Mouse (Mus musculus) forebrain, postnatal 0 days (tissue): ENCODE data around the gene Rps27l. TPM values are rescaled to one million over a fixed set of nuclear protein-coding genes. Genes with fewer than 3 reads are reported as not detected.

ENCODE experiments used
- ATAC-seq: fragments of 200-750 bp; cut with Nextera tagmentation; 2 replicates; pipeline ENCODE4 v1.8.0; 2017; ENCODE audit warnings: mild to moderate bottlenecking, moderate library complexity
- DNase-seq: peaks from one replicate; pipeline ENCODE4 v3.0.0-alpha.2; 2015
- H3K27ac ChIP-seq: fragments of 300-500 bp; sonication (generic); 2 replicates; pipeline ENCODE4 v1.5.1; 2014; ENCODE audit warnings: low read depth, mild to moderate bottlenecking, antibody characterized with exemption, low read length, moderate library complexity, mixed read lengths
- H3K27me3 ChIP-seq: fragments of 300-500 bp; sonication (generic); 2 replicates; pipeline ENCODE4 v1.6.1; 2014; ENCODE audit warnings: mild to moderate bottlenecking, low read length, mixed read lengths; ENCODE audit not compliant: insufficient read depth
- H3K36me3 ChIP-seq: fragments of 300-500 bp; sonication (generic); 2 replicates; pipeline ENCODE4 v1.6.1; 2014; ENCODE audit warnings: mild to moderate bottlenecking, moderate library complexity; ENCODE audit not compliant: insufficient read depth
- H3K4me1 ChIP-seq: fragments of 300-500 bp; sonication (generic); 2 replicates; pipeline ENCODE4 v1.6.1; 2014; ENCODE audit warnings: antibody characterized with exemption; ENCODE audit not compliant: insufficient read depth
- H3K4me2 ChIP-seq: fragments of 300-500 bp; sonication (generic); 2 replicates; pipeline ENCODE4 v1.6.1; 2014; ENCODE audit warnings: low read depth, mild to moderate bottlenecking, moderate library complexity
- H3K4me3 ChIP-seq: fragments of 300-500 bp; sonication (generic); 2 replicates; pipeline ENCODE4 v1.5.1; 2014; ENCODE audit warnings: low read depth, low read length, mixed read lengths
- H3K9ac ChIP-seq: fragments of 300-500 bp; sonication (generic); 2 replicates; pipeline ENCODE4 v1.6.1; 2014; ENCODE audit warnings: mild to moderate bottlenecking
- H3K9me3 ChIP-seq: fragments of 300-500 bp; sonication (generic); 2 replicates; pipeline ENCODE4 v1.6.1; 2016; ENCODE audit warnings: low read length
- CTCF ChIP-seq: sonication (generic); IDR thresholded peaks from 2 replicates; pipeline ENCODE4 v1.5.1; 2016; ENCODE audit warnings: antibody characterized with exemption, control low read depth, low read depth
- WGBS: fragments of 180-500 bp; shearing (Covaris S2); extraction: QIAGEN DNeasy Blood & Tissue Kit; methylation state at CpG from one replicate; pipeline ENCODE4 v1.1.7; 2014; 5-methylcytosine and 5-hydroxymethylcytosine counted together
- polyA plus RNA-seq: library from polyadenylated mRNA; unstranded; fragments of >200 nt; fragmentation: Nextera tagmentation; extraction: Ambion mirVana; gene quantifications from 2 replicates; pipeline ENCODE4 v1.2.1, GENCODE M21; 2015
- total RNA-seq: library from RNA; depleted of rRNA; stranded (reverse); fragments of >200 nt; gene quantifications from 2 replicates; pipeline ENCODE4 v1.2.3, GENCODE M21; 2014; rRNA removed

The Rps27l gene
- total and polyA plus RNA-seq, 2 experiments from 2014 or later: 129 to 208 TPM

DNA sequence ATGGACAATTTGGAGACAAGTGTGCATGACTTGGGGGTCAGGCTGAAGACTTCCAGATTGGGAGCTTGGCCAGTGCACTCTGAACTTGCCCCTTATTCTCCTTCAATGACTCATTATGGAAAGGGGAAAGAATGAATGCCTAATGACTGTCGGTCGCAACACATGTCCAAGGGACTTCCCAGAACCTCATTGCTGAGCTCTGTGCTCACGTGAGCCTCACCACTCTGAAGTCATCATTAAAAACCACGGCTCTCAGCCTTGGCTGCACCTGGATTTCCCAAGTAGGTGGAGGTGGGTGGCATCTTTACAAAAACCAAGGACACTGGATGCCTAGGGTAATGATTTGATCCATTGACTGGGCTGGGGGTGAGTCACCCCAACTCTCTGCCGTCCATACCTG is 44.2 kb downstream of the Rps27l start:
- H3K4me2 ChIP-seq: no peak overlapping the region
- DNase-seq (no peak), ATAC-seq (no peak)
- H3K36me3 ChIP-seq: no peaks in the 10 kb centered on the region
- TF ChIP-seq CTCF: no peak
- H3K9ac ChIP-seq: no peak overlapping the region
- no peaks in the 10 kb centered on the region for H3K4me1 ChIP-seq
- WGBS: 89% methylated on average over 5 of the region's 5 CpGs
- H3K27ac ChIP-seq: no peak overlapping the region
- H3K4me3 ChIP-seq: no peak overlapping the region
- no peaks in the 10 kb centered on the region for H3K27me3 ChIP-seq
- no peaks in the 10 kb centered on the region for H3K9me3 ChIP-seq

DNA sequence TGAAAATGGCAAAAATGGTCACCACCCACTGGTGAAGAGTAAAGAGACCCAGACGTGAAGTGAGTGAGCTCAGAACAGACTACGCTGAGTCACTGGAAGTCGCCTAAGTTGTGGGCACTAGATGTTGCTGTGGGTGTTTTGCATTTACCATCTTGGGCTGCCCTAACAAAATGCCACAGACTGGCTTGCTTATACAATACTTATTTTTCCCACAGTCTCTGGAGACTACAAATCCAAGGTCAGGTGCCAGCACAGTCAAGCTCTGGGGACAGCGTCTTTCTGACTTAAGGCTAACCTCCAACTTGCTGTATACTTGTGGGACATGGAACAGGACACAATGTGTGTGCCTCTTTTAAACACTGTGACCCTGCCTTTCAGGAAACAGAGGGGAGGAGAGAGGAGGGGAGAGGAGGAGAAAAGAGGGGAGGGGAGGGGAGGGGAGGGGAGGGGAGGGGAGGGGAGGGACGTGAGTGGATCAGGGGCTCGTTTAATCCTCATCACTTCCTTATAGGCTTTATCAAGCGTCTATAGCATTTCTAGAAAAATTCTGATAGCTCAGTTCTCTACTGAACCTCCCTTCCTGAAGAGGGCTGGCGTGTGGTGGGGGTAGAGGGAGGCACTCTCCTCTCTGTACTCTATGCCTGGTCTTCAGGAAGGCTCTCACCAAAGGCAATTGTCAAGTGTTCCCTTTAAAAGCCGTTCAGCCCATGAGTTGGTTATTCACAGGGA is 45.3 kb downstream of the Rps27l start:
- no peak for TF ChIP-seq CTCF
- 58% methylated on average over 9 of the region's 9 CpGs for WGBS

DNA sequence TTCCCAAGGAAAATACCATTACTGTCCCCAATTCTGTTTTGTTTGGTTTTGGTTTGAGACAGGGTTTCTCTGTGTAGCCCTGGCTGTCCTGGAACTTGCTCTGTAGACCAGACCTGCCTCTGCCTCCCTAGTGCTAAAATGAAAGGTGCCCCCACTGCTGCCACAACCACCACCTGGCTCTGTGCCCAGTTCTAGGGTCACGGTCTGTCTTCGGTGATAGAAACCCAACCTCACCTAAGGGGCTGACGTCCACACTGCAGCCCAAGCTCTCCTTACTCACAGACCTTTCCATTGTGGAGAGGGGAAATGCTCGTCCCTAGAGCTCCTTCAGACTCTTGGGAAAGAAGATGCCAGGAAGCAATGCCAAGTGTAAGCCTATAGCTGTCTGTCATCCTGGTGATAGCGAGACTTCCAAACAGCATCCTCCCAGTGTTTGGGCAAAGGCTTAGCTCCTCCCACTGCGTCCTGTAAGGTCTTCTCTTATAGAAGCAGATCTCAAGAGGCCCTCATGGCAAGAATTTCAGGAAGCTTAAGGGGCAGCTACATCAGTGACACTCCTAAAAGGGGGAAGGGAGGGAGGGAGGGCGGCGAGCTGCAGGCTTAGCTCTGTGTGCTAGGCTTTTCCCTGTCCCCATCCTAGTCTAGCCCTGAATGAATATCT is 46.0 kb downstream of the Rps27l start:
- H3K9me3 ChIP-seq: no peaks in the 10 kb centered on the region
- DNase-seq (no peak), ATAC-seq (no peak)
- no peak overlapping the region for H3K4me3 ChIP-seq
- H3K9ac ChIP-seq: no peak overlapping the region
- H3K27ac ChIP-seq: no peak overlapping the region
- no peak overlapping the region for H3K4me2 ChIP-seq
- no peaks in the 10 kb centered on the region for H3K27me3 ChIP-seq
- 79% methylated on average over 8 of the region's 8 CpGs for WGBS
- no peaks in the 10 kb centered on the region for H3K36me3 ChIP-seq
- no peak for TF ChIP-seq CTCF
- no peaks in the 10 kb centered on the region for H3K4me1 ChIP-seq

More for the DNA sequence above, 45.3 kb downstream of the Rps27l start:
- Histone ChIP-seq H3K9me3 (no peaks in the 10 kb centered on the region), H3K4me3 (no peak overlapping the region), H3K27me3 (no peaks in the 10 kb centered on the region), H3K9ac (no peak overlapping the region), H3K4me1 (no peaks in the 10 kb centered on the region), H3K36me3 (no peaks in the 10 kb centered on the region), H3K27ac (no peak overlapping the region), H3K4me2 (no peak overlapping the region)
- DNase-seq (no peak), ATAC-seq (no peak)

Other genes starting within 250 kb of the Rps27l start
- 3.6 and 6.1 TPM in 2 replicates for gene Car12, start 232.4 kb upstream of the Rps27l start, total RNA-seq
- 3.5 and 5.3 TPM in 2 replicates for gene Car12, start 232.4 kb upstream of the Rps27l start, polyA plus RNA-seq
- 32.9 and 37.8 TPM in 2 replicates for gene Aph1b, start 150.6 kb upstream of the Rps27l start, total RNA-seq
- 15.4 and 17.7 TPM in 2 replicates for gene Aph1b, start 150.6 kb upstream of the Rps27l start, polyA plus RNA-seq
- gene Gm10647, start 149.0 kb upstream of the Rps27l start, total RNA-seq: 0.23 and 0.90 TPM in 2 replicates
- gene Gm10647, start 149.0 kb upstream of the Rps27l start, polyA plus RNA-seq: 0.33 TPM in 1 of 2 replicates, not detected in the other
- gene Aph1c, start 111.4 kb upstream of the Rps27l start, total RNA-seq: 1.0 and 2.2 TPM in 2 replicates
- gene Aph1c, start 111.4 kb upstream of the Rps27l start, polyA plus RNA-seq: 2.9 and 3.6 TPM in 2 replicates
- 22.2 and 30.7 TPM in 2 replicates for gene Rab8b, start 26.4 kb upstream of the Rps27l start, total RNA-seq
- gene Rab8b, start 26.4 kb upstream of the Rps27l start, polyA plus RNA-seq: 6.0 and 20.7 TPM in 2 replicates
- gene Lactb, start 29.4 kb downstream of the Rps27l start, total RNA-seq: 20.3 and 20.7 TPM in 2 replicates
- gene Lactb, start 29.4 kb downstream of the Rps27l start, polyA plus RNA-seq: 9.9 and 12.2 TPM in 2 replicates
- gene Tpm1, start 103.3 kb downstream of the Rps27l start, total RNA-seq: 131 and 133 TPM in 2 replicates
- gene Tpm1, start 103.3 kb downstream of the Rps27l start, polyA plus RNA-seq: 120 and 134 TPM in 2 replicates